Mouse (Mus musculus): ENCODE measurements around the gene Tmed9. TPM values are rescaled to one million over a fixed set of nuclear protein-coding genes. Genes with fewer than 3 reads are reported as not detected.

The Tmed9 gene
- total and polyA plus RNA-seq, 3 experiments, result 88.2 to 196 (median 194) TPM

- H3K27ac ChIP-seq (ENCODE audit: insufficient read depth, low read depth), result no peak overlapping the region
- no peak for DNase-seq (ENCODE audit: extremely low read depth)
- no peaks in the 10 kb centered on the region for H3K4me1 ChIP-seq (ENCODE audit: control insufficient read depth in 1 of 2, insufficient read depth in 2 of 2)
- H3K9ac ChIP-seq (ENCODE audit: insufficient read depth, low read depth), result no peak overlapping the region
- H3K4me3 ChIP-seq (replicated peaks in 1 of 3; ENCODE audit: low read depth in 2 of 3, low read length in 2 of 3, poor library complexity in 1 of 3), result no peak overlapping the region
- H3K79me2 ChIP-seq (replicated peaks; ENCODE audit: control insufficient read depth, extremely low read depth, insufficient read depth, poor library complexity, severe bottlenecking), result no peaks in the 10 kb centered on the region
- H3K36me3 ChIP-seq (replicated peaks in 1 of 2; ENCODE audit: control insufficient read depth in 1 of 2, insufficient read depth in 1 of 2, low read length in 1 of 2), result peaks cover 65 to 99% of the 10 kb centered on the region in 2 experiments
- no peak overlapping the region for H3K4me2 ChIP-seq (ENCODE audit: insufficient read depth, low read depth, poor library complexity, severe bottlenecking)
- no peaks in the 10 kb centered on the region for H3K27me3 ChIP-seq (replicated peaks)
- in situ Hi-C loops (cut with MboI; ENCODE audit: low pct_ligation_motif_present, low pct_unique_long_range_greater_than_20kb, low sequenced_read_pairs) (no loop called here), dilution Hi-C loops (cut with MboI; ENCODE audit: extremely low pct_ligation_motif_present, extremely low pct_unique_long_range_greater_than_20kb, low sequenced_read_pairs) (no loop called here)
- no peaks in the 10 kb centered on the region for H3K9me3 ChIP-seq (replicated peaks; ENCODE audit: low read length)
- TF ChIP-seq E2F4 (IDR thresholded peaks at IDR 0.05; ENCODE audit: insufficient replicate concordance, low read depth, low read length), result no peak
These were observed 25.6 kb upstream of the Tmed9 start for GRCm38 (mm10) chr13:55547916-55548315.

DNA sequence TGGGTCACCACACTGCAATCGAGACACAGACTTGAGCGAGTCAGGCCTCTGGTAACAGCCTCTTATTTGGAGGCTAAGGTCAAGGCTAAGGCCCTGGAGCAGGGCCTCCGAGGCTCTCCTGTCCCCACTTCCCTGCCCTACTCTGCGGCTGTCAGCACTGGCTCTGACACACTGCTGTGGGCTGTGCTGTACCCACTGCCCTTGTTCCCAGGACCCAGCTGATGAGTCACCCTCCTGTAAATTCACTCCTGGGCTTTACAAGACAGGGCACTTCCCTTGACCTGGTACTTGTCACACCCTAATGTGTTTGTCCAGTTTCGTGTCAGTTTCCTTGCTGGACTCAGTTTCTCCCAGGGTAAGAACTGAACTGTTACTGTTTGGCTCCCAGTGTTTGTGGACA is 25.1 kb upstream of the Tmed9 start:
- no peaks in the 10 kb centered on the region for H3K27me3 ChIP-seq (replicated peaks)
- no peaks in the 10 kb centered on the region for H3K9me3 ChIP-seq (replicated peaks; ENCODE audit: low read length)
- TF ChIP-seq JUN (IDR thresholded peaks at IDR 0.05; ENCODE audit: insufficient read depth, low read depth, low read length), result no peak
- TF ChIP-seq RCOR1 (conservative IDR thresholded peaks at IDR 0.05; ENCODE audit: low read depth, low read length), result no peak
- TF ChIP-seq KAT2A (IDR thresholded peaks at IDR 0.05; ENCODE audit: insufficient replicate concordance, low read length), result no peak
- TF ChIP-seq MXI1 (IDR thresholded peaks at IDR 0.05; ENCODE audit: low read depth, low read length), result no peak
- TF ChIP-seq RAD21 (IDR thresholded peaks at IDR 0.05; ENCODE audit: low read depth, low read length), result no peak
- no peak for TF ChIP-seq ZKSCAN1 (IDR thresholded peaks at IDR 0.05; ENCODE audit: borderline replicate concordance, low read depth, low read length)
- TF ChIP-seq HCFC1 (IDR thresholded peaks at IDR 0.05; ENCODE audit: low read depth, low read length), result no peak
- no peak for TF ChIP-seq POLR2AphosphoS2 (IDR thresholded peaks at IDR 0.05; ENCODE audit: low read depth, low read length)
- no peak for TF ChIP-seq ETS1 (conservative IDR thresholded peaks at IDR 0.05; ENCODE audit: low read depth, low read length)
- no peak for TF ChIP-seq CTCF (conservative IDR thresholded peaks at IDR 0.05 in 1 of 2, IDR thresholded peaks at IDR 0.05 in 1 of 2; ENCODE audit: low read depth in 2 of 2, low read length in 2 of 2)
- TF ChIP-seq POLR2A (IDR thresholded peaks at IDR 0.05; ENCODE audit: low read depth, low read length), result no peak
- no peak for TF ChIP-seq NELFE (IDR thresholded peaks at IDR 0.05; ENCODE audit: low read depth, low read length)
- no peak for TF ChIP-seq PAX5 (IDR thresholded peaks at IDR 0.05; ENCODE audit: low read length)
- TF ChIP-seq TCF12 (IDR thresholded peaks at IDR 0.05; ENCODE audit: low read depth, low read length), result no peak
- TF ChIP-seq USF1 (IDR thresholded peaks at IDR 0.05; ENCODE audit: low read depth, low read length), result no peak
- no peak for TF ChIP-seq IRF4 (IDR thresholded peaks at IDR 0.05; ENCODE audit: low read depth, low read length)
- TF ChIP-seq E2F4 (IDR thresholded peaks at IDR 0.05; ENCODE audit: insufficient replicate concordance, low read depth, low read length), result no peak
- TF ChIP-seq EP300 (IDR thresholded peaks at IDR 0.05; ENCODE audit: low read length), result no peak
- H3K4me1 ChIP-seq (ENCODE audit: control insufficient read depth in 1 of 2, insufficient read depth in 2 of 2), result no peaks in the 10 kb centered on the region
- DNase-seq (ENCODE audit: extremely low read depth), result no peak
- H3K4me3 ChIP-seq (replicated peaks in 1 of 3; ENCODE audit: low read depth in 2 of 3, low read length in 2 of 3, poor library complexity in 1 of 3), result no peak overlapping the region
- dilution Hi-C loops (cut with MboI; ENCODE audit: extremely low pct_ligation_motif_present, extremely low pct_unique_long_range_greater_than_20kb, low sequenced_read_pairs), result no loop called here
- H3K36me3 ChIP-seq (replicated peaks in 1 of 2; ENCODE audit: control insufficient read depth in 1 of 2, insufficient read depth in 1 of 2, low read length in 1 of 2), result peaks cover 62 to 99% of the 10 kb centered on the region in 2 experiments
- no peak overlapping the region for H3K27ac ChIP-seq (ENCODE audit: insufficient read depth, low read depth)
- H3K4me2 ChIP-seq (ENCODE audit: insufficient read depth, low read depth, poor library complexity, severe bottlenecking), result no peak overlapping the region
- no peaks in the 10 kb centered on the region for H3K79me2 ChIP-seq (replicated peaks; ENCODE audit: control insufficient read depth, extremely low read depth, insufficient read depth, poor library complexity, severe bottlenecking)
- in situ Hi-C loops (cut with MboI; ENCODE audit: low pct_ligation_motif_present, low pct_unique_long_range_greater_than_20kb, low sequenced_read_pairs), result no loop called here
- H3K9ac ChIP-seq (ENCODE audit: insufficient read depth, low read depth), result no peak overlapping the region

Data from CH12.LX (cell line).